Mouse (Mus musculus): Measurements from ENCODE around the gene Ngef. TPM values are rescaled to one million over a fixed set of nuclear protein-coding genes. Genes with fewer than 3 reads are reported as not detected.

Ngef gene
- total RNA-seq, 2 experiments from 2014 or later: 0.26 to 0.32 TPM

DNA sequence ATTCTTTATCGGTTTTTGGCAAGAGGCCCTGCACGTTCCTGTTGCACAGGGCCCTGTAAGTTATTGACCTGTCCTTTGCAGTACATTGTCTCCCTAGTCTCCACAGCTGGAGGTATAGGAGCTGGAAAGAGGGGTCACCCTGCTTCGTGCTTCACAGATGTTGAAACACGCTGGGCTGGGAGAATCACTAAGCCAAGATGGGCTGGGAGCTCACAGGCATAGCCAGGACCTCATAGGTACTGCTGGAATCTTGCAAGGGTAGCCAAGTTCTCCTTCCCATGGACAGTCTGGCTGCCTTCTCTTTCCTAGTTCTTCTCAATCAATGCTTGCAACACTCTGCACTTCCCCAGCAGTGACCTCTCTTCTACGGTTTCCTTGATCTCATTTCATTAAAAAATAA lies 409 bp downstream of the Ngef start:
- no peak for DNase-seq
- intact Hi-C loops (cut with DNase I): no loop called here

DNA sequence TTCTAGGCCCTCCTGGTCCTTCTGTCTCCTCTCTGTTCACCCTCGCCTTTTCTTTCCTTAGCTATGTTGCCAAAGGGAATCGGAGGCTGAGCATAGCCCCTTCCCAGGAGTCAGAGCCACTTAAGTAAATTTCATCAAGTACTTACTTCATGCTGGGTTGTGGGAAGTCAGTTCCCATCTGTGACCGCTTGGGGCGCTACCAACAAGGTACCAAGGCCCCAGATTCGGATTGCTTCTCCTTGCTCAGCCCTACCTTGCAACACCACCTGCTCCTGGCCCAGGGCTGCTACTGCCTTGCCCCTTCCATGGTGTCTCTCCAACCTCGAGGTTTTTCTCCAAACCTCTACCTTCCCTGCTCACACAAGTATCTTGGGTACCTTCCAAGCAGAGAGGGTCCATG lies 5.3 kb downstream of the Ngef start:
- DNase-seq: no peak
- intact Hi-C loops (cut with DNase I): no loop called here

DNA sequence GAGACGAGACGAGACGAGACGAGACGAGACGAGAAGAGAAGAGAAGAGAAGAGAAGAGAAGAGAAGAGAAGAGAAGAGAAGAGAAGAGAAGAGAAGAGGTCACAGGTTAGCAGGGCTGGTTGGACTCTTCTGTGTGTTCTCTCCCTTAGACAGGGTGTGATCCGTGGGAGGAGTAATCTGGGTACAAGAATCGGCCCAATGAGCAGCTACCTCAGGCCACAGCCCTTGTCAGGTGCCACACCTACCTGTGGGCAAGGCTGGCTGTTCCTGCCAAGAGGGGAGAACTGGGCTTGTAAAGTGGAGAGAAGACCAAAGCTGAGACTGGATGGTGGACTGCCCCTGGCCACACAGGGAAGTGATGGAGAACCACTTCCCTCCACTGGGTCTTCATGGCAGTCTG lies 7.9 kb downstream of the Ngef start:
- no peak for DNase-seq
- intact Hi-C loops (cut with DNase I): no loop called here

DNA sequence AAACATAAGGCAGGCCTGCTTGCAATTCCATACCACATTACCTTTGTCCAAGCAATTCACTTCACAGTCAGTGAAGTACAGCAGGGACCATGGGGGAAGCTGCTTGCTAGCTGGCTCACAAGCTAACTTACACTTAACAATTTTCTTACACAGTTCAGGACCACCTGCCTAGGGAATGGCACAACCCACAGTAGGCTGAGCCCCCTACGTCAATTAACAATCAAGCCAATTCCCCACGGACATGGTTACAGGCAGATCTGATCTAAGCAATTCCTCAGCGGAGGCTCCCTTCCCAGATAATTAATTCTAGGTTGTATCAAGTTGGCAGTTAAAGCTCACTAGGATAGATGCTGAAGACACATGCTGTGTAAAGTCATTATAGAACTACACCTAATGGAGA lies 10.7 kb downstream of the Ngef start:
- intact Hi-C loops (cut with DNase I): no loop called here
- no peak for DNase-seq

DNA sequence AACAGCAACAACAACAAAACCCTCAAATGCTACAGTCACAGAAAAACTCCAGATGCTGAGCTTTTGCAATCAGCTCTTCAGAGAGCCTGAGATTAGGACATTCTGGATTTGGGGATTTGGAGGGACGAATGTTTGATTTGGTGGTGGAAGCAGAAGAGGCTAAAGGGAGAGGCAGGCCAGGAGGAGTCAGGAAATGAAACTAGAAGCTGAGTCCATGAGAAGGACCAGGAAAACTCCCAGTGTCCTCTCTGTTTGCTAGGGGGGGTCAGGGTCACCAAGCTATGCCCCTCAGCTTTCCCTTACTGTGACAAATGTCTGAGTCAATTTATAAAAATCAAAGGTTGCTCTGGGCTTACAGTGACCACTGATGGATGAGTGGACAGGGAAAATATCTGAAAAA lies 20.1 kb downstream of the Ngef start:
- DNase-seq: no peak
- intact Hi-C loops (cut with DNase I): no loop called here

DNA sequence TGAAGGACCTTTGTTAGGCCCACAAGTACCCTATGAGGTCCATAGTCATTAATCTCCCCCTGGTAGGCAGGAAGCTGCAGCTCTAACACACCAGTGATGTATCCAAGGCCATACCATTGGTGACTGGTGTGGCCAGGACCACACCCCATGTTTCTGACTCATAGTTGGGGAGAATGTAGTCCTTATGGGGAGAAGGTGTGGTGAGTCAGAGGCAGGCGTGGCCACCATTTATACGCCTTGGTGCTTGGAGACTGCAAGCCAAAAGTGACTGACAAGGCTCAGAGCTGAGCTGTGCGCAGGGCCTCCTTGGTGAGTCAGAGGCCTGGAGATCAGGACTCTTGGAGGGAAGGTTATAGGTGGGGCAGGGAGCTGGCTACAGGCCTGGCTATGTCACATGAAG lies 22.7 kb downstream of the Ngef start:
- intact Hi-C loops (cut with DNase I): no loop called here
- DNase-seq: no peak

DNA sequence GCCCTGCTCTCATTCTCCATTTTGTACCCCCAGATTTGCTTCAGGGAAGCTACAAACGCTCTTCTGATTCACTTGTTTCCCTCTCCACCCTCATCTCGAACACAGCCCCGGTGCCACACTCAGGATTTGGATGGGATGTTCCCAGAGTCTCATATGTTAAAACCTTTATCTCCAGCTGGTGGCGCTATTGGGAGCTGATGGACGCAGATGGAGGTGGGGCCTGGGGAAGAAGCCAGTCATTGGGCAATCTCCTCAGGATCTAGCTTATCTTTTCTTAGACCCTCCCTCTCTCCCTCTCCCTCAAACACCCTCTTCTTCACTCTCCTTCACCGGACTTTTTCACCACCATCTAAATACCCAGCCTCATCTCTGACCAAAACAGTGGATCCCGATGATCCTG lies 32.1 kb downstream of the Ngef start:
- peak in 1 of 2 experiments; percentile 22 for DNase-seq
- intact Hi-C loops (cut with DNase I): loop anchor here (2.0 kb wide), 1 partner anchor 179 kb away; no protein-coding TSS in a partner anchor

DNA sequence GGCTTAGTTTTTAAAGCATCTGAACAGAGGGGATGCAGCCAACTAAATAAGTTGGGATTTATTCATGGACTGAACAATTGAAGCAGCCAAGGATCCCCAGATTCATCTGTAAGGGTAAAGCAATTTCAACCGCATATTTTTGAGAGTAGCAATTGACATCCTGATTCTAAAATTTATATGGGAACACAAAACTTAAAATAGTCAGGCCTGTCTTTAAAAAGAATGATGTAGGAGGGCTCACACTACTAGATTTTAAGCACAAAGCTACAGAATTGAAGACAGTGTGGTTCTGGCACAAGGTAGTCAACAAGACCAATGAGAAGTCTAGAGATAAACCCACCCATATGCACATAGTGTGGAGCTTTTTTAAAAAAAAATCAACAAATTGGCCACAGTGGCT lies 36.7 kb downstream of the Ngef start:
- intact Hi-C loops (cut with DNase I): loop anchor here (5.0 kb wide), 1 partner anchor 70 kb away; no protein-coding TSS in a partner anchor

DNA sequence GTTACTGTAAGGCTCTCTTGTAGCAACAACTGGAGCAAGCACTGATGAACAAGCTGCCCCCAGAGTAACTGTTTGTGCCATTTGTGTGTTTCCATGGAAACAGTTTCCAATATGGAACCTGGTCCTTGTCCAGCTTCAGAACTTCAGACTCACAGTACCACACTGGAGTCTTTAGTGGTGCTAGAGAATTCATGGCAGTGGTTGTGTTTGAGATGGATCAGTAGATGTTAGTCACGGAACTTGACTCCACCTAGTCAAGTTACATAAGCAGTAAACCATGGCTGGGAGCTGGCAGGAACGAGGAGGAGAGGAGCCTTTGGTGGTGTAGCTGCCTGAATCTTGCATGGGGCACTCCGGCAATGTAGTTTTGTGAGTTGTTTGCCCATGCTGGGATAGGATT lies 39.6 kb downstream of the Ngef start:
- intact Hi-C loops (cut with DNase I): no loop called here
- no peak for DNase-seq

More for the DNA sequence above, 36.7 kb downstream of the Ngef start:
- no peak for DNase-seq

DNA sequence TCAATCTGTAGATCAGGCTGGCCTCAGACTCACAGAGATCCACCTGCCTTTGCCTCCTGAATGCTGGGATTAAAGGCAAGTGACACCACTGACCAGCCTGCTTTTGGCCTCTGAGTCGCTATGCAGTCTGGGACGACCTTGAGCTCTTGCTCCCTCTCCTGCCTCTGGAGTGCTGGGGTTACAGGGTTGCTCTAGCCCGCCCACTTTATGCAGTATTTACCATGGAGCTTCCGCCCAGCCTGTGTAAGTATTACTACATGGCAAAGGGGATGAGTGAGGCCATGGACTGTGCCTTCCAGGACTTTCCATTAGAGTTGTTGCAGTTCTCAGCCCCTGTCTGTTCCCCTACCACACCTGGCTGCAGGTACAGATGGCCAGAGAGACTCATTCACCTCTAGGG lies 41.3 kb downstream of the Ngef start:
- no peak for DNase-seq
- intact Hi-C loops (cut with DNase I): no loop called here

DNA sequence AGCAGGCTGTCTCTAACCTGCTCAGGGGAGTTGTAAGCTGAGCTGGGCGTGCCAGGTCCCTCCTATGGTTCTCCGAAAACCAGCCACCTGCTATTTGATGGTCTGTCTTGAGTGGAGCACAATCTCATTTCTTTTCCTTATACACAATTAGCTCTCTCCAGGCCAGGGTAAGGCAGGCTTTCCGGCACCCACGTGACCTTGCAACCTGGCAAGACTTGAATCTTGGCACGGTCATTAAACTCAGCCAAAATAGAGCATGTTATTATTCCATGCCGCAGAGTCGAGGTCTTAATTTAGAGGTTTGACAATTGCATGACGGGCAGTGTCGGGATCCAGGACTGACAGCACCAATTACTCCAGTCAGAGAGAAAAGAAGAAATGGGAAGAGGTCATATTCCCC lies 46.5 kb downstream of the Ngef start:
- intact Hi-C loops (cut with DNase I): no loop called here
- no peak for DNase-seq

DNA sequence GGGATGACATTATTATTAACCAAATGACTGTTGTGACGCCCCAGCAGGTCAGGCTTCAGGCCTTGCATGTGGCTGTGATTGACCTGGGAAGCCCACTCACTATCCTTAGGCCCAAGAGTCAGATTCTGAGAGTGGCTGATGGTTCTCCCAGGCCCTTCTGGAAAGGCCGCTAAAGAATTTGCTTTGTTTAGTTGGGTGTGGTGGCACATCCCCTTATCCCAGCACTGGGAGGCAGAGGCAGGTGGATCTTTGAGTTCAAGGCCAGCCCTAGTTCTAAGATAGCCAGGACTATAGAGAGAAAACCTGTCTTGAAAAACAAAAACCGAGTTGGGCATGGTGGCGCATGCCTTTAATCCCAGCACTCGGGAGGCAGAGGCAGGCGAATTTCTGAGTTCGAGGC lies 48.6 kb downstream of the Ngef start:
- no peak for DNase-seq
- intact Hi-C loops (cut with DNase I): no loop called here

DNA sequence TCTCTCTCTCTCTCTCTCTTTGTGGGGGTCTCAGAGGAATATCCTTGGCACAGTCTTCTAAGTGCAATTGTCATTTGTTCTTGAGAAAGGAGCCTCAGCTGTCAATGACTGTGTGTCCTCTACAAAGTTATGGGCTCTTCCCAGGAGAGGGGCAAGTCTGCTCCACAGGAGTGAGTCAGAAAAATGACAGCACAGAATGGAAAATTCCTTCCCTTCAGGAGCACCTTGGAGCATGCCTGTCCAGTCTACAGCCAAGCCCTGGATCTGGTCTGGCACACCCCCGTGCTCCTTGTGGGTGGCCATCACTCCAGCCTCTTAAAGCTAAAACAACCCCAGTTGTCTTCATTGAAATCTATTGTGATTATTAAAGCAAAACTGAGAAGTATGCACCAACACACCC lies 52.1 kb downstream of the Ngef start:
- intact Hi-C loops (cut with DNase I): no loop called here
- DNase-seq: no peak

DNA sequence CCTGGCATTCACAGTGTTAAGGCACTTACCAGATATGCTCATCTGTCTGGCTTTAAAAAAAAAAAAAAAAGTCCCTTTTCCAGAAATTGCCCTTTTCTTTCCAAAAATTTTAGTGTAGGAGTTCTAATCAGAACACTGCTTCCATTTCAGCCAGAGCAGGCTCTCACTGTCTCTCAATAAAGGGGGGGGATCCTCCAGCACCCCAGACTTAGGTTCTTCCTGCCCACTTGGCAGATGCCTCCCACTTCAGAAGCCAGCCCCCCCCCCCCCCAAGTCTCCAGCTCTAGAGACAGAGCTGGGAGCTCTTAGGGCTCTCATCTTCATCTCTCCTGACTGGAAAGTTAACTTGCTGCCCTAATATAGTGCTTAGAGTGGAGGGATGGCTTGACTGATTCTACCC lies 53.2 kb downstream of the Ngef start:
- intact Hi-C loops (cut with DNase I): no loop called here
- no peak for DNase-seq

DNA sequence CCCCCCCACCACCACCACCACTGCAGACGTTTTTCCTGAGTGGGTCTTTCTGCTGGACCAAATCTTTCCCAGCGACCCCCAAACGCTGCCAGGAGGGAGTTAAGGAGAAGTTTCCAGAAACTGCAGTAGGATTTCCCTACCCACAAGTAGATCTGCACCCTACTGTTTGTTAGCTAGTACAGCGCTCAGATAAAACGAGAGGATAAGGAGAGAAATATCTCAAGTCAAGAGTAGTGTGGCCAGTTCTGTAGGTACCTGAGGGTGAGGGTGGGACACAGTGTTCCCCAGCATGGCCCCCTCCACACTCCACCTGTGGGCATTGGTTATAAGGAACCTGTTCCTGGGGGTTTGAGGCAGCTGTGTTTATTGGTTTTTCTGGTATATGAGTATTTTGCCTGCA lies 62.8 kb downstream of the Ngef start:
- intact Hi-C loops (cut with DNase I): no loop called here
- no peak for DNase-seq

DNA sequence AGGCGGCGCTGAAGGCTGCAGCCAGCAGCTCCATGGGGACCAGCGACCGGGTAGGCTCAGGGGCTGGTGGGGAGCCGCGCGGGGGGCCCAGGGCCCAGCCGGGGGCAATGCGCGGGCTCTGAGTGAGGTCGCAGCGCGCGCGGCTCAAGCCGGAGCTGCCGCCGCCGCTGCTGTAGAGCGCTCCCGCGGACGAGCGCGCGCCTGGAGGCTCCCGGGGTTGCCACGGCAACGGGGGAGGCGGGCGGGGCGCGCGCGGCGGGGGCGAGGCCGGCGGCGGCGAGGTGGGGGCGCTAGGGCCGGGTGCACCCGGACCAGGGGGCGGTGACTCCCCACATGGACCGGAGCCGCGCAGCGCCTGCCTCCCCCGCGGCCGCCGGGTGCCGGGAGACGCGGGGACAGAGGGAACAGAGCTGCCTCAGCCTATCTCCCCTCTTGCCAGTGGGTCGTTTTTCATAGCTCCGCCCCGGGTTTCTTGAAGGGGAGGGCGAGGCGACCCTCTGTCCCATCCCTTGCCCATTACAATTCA lies 63.4 kb downstream of the Ngef start:
- intact Hi-C loops (cut with DNase I): no loop called here
- no peak for DNase-seq

DNA sequence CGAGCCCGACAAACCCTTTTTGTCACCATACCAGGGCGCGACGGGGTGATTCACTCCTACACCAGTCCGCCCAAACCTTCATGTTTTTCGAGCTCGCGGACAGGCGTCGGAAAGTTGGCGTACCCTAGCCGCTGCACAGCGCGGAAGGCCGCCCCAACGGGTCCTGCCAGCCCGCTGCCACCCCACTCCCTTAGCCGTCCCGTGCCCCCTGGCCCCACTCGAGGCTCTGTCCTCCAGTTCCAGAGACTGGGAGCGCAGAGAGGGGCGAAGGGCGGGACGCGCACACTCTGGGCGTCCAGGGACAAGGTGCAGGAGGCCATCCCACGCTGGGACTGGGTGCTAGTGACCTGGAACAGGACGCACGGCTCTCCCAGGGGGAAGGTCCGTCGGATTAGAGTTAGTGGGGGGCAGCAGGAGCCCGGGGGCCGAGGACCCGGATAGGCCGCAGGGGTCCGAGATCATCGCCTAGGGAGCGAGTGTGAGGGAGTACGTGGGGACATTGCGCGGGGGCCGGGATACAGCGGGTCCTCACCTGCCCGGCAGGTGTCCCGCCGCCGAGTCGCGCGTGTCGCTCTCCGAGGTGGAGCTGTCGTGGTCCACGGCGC lies 64.0 kb downstream of the Ngef start, which contains the start of gene Neu2:
Gene Neu2, plus strand, starts transcription at position 329 of the 605 bp plus-strand sequence.
- intact Hi-C loops (cut with DNase I): no loop called here
- no peak for DNase-seq

DNA sequence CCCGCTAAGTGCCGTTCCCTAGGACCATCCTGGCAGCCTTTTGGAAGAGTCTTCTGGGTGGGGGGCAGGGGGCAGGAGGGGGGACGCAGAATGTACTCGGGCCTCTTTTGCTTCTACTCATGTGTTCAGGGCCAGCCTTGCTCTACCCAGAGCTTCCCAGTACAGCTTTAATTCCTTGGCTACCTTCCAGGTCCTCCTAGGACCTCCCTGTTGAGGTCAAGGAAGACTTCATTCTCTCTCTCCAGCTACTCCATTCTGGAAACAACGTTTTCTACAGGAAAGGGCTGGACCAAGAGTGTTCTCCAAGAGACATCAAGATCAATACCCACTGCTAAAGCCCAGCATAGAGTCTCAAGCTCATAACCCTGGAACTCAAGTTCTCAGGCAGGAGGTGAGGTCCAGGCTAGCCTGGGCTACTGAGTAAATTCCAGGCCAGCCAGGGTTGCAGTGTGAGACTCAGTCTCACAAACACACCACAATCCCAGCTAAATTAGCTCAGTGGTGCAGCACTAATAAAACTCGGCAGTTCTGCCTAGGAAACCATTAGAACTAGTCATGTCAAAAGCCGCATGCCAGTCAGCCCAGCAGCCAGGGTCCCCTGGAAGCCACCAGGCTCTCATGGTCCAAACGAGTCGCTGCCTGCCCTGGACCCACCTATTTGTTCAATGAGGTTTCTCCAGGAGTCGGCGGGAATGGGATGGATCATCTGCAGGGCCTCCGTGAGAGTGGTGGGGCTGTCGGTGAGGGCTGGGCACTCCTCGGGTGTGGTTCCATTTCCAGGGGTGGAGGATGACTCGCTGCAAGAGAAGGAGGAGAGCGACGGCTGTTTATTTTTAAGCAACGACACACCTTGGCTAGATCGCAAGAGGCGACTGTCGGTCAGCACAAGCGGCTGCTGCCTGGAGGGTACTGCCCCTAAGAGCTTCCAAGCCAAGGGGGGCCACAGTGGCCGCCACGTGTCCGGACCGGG lies 64.8 kb downstream of the Ngef start:
- no peak for DNase-seq
- intact Hi-C loops (cut with DNase I): no loop called here

DNA sequence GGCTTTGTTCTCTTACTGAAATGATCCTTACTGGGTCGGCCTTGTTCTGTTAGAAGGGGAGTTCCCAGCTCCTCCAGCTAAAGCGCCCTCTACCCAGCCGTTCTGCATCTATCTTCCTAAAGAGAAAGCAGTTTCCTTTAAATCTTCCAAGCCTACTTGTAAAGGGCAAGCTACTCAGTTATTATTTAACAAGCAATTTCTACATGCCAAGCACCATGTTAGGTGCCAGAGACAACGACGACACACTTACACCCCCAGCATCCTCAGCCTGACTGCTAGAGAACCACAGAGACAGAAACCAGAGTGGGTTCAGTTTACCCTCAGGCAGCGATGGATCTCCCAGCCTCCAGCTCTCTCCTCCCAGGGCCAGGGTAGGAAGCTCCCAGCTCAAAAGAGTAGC lies 65.8 kb downstream of the Ngef start:
- intact Hi-C loops (cut with DNase I): no loop called here
- no peak for DNase-seq

DNA sequence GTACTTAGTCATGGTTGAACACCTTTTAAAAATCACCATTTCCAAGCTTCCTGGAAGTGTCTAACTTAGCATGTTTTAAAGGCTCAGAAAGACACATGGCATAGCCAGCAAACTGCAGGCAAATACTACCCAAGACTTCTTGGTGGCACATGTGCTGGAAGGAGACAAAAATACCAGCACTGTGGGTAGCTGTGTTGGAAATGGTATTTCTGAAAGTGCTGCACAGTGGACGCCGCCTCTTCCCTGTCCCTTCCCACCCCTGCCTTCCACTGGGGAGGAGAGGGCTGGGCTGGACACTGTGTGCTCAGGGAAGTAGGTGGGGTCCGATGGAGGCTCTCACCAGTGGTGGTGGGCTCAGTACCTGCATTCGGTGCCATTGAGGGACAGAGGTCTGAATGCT lies 68.1 kb downstream of the Ngef start:
- no peak for DNase-seq
- intact Hi-C loops (cut with DNase I): no loop called here

DNA sequence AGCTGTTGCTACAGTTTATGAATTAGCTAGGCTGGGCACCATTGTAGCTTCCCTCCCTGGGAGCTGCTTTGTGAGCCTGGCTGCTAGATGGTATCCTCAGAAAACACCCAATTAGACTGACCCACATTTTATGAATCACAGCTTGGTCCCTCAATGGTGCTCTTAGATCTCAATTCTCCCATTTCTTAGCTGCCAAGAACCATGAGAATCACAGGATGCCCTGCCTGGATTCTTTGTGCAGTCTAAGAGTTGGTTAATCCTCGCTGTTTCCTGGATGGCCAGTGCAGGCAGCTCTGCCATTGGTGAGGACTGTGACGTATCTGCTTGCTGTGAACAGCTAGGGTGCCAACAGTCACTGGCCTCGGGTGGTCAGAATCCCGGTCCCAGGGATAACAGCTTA lies 80.1 kb downstream of the Ngef start:
- intact Hi-C loops (cut with DNase I): no loop called here

DNA sequence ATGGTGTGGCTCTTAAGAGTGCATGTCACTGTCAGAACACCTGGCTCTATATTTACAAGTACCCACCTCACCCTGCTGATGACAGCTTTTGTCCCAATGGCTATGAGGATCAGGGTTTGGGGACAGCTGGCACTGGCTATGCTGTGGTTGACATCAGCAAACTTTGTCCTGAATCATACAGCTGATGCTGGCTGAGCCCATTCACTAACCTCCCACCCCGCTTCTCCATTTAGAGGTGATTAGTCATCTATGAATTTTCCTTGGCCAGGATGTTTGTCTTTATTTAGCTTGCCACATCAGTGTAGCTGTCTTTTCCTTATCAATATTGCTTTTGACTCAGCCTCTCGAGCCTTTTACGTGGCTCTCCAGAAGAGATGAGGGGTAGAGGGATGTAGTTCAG lies 81.4 kb downstream of the Ngef start:
- intact Hi-C loops (cut with DNase I): no loop called here
- DNase-seq: no peak

More for the DNA sequence above, 80.1 kb downstream of the Ngef start:
- DNase-seq: no peak

Measured in gastrocnemius, postnatal 36 days (tissue).